Mouse (Mus musculus): ENCODE results near the gene Fam131c. TPM values are rescaled to one million over a fixed set of nuclear protein-coding genes. Genes with fewer than 3 reads are reported as not detected.

Fam131c gene
- total RNA-seq (2015; ENCODE audit: low replicate concordance), result not detected in 2 replicates
- total RNA-seq (2017; ENCODE audit: low replicate concordance), result not detected in 2 replicates

DNA sequence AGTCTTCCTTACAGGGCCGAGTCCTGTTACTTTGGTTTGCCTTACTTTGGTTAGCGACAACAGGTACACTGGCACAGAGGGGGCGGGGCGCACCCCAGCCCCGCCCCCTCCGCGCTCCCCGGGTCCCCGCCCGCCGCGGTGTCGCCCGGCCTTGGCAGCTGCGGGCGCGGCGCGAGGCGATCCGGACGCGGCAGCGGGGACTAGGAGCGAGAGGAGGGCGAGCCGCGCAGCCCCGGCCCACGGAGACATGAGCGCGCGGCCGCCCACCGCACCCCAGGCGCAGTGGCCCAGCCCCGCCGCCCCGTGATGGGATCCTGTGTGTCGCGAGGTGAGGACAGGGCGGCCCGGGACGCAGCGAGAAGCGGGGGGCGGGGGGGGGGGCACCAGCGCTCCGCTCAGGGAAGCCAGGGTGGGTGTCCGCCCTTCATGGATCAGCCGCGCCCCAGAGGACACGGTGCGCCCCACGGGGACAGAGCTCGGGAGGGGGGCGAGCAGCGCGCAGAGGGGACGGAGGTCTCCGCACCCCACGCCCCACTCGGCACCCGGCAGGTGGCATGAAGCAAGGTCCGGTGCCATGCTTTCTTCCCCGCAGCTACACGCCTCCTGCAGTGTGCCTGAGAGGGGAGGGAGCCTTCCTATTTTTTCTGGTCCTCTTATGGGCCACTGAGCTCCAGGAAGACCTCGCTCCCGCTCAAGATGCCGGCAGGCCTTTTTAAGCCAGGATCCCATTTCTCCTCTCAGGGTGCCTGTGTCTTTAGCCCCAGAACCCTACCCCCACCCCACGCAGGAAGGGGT is at the start of gene Fam131c:
Gene Fam131c, plus strand, starts transcription at position 224 of the 795 bp plus-strand sequence.
- ATAC-seq (replicated peaks; ENCODE audit: low FRiP score, poor library complexity, severe bottlenecking), result no peak

DNA sequence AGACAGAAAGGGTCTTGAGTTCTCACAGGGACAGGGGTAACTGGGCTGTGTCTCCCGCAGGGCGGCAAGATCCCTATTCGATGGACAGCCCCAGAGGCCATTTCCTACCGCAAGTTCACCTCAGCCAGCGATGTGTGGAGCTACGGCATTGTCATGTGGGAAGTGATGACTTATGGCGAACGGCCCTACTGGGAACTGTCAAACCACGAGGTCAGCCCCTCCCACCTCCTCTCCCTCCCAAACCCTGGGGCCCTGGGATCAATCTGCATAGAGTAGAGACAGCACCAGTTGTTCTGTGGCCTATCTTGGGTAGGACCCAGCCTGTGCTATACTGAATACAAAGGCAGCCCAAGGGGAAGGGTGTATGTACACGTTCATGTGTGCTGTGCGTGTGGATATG is 45.5 kb upstream of the Fam131c start:
- no peak for ATAC-seq (replicated peaks; ENCODE audit: low FRiP score, poor library complexity, severe bottlenecking)

DNA sequence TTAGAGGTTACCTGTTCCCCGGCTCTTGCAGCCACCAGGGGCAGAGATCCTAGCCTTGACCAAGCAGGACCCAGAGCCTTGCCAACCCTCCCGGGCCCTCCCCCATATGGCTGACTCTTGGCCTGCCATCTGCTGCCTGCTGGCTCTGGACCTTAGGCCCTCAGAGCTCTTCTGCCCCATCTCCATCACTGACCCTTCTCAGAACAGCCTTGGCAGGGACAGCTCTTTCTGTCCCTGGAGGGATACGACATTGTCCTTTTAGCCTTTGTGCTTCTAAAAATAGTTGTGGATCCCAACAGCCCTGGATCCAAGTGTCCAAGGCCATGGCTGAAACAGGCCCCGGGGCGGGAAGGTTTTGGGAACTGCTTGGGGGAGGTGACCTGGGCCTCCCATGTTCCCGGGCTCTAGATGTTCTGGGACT is 43.2 kb upstream of the Fam131c start:
- no peak for ATAC-seq (replicated peaks; ENCODE audit: low FRiP score, poor library complexity, severe bottlenecking)

DNA sequence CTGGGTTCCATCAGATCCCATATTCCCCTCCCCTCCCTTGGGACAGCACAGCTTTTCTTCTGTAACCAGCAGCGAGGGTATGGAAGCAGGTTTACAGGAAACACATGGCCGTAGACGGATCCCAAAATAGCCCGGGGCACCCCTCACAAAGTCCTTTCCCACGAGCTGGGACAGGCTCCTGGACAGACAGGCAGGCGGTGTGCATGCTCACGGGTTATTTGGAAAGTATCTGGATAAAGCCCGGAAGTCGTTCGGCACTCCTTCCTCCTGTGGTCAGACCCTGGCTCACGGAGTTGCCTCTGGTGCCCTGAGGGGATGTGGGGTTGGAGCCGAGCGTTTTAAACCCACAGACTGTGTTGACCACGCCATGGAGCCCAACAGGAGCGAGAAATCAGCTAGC is 42.4 kb upstream of the Fam131c start:
- ATAC-seq (replicated peaks; ENCODE audit: low FRiP score, poor library complexity, severe bottlenecking), result no peak

DNA sequence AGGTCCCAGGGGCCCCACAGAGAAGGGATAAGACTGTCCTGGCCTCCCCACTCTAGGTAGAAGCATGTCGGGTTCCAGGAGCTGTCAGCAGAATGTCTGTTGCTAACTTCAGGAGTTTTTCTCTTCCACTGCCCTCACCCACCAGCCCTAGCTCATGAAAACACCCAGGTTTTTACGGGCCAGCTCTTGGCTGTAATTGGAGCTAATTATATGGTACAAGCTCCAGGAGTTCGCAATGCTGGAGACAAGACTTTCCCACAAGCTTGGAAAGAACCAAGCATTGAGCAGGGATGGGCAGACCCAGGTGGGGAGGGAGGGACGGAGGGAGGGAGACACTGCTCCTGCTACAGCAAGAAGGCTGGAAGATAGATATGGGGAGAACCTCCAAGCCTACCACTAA is 40.9 kb upstream of the Fam131c start:
- ATAC-seq (replicated peaks; ENCODE audit: low FRiP score, poor library complexity, severe bottlenecking), result no peak

DNA sequence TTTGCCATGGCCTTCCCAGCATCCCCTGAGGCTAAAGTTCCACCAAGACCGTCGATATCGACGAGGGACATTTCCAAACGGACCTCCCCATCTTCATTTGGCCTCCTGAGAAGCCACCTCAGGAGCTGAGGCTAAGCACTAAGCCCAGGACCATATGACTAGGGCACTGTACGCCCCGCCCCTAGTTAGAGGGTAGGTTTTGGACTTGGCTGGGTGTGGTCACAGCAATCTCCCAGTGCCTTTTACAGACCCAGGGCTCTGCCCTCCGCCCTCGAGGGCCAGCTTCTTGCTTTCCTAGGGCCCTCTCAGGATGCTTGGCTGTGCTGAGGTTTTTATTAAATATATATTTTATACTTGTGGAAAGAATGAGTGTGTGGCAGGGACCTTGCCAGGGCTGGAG is 39.3 kb upstream of the Fam131c start:
- ATAC-seq (replicated peaks; ENCODE audit: low FRiP score, poor library complexity, severe bottlenecking), result no peak

DNA sequence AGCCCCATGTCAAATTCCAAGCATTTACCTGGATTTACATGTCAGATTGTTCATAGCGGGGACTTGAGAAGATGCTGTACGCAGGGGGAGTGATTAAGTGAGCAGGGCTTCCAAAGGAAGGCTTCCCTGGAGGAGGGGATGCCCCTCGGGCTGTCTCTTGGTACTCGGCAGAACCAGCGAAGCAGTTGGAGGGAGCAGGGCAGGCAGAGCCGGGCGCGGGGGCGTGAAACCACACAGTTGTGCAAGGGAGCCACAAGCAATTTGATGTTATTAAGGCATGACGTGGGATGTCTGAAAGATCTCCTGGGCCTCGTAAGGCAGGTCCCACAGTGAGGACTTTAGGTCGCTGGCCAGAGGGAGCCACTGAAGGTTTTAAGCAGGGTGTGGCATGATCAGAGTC is 38.1 kb upstream of the Fam131c start:
- no peak for ATAC-seq (replicated peaks; ENCODE audit: low FRiP score, poor library complexity, severe bottlenecking)

DNA sequence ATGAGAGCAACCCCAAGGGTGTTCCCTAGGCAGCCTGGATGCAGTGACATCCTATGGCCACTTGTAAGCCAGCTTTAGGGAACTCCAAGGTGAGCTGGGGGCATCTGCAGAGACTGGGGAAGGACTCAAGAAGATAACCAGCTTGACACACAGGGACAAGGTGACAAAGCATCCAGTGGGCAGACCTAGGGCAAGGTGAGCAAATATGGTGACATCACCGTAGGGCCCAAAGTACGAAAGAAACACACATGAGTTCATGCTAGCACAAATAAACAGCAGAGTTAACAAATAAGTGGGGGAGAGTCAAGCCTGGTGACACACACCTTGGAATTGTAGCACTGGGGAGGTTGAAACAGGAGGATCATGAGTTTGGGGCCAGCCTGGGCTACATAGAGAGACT is 36.6 kb upstream of the Fam131c start:
- ATAC-seq (replicated peaks; ENCODE audit: low FRiP score, poor library complexity, severe bottlenecking), result no peak

DNA sequence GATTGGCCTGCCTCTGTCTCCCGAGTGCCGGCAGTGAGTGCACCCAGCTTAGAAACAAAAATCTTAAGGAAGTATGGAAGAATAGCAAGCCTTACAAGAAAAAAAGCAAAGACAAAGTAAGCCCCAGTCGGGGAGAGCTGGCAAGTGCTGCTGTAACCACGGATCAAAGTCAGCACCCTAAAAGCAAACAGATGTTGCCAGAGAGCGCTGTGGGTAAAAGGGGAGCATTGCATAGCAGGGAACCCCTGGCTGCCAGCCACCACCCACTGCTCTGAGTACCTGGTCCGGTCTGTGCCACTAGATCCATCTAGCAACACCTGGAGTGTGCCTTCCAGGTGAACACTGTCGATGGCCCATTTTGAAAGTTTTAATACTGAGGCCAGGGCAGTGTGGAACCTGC is 35.8 kb upstream of the Fam131c start:
- ATAC-seq (replicated peaks; ENCODE audit: low FRiP score, poor library complexity, severe bottlenecking), result no peak

DNA sequence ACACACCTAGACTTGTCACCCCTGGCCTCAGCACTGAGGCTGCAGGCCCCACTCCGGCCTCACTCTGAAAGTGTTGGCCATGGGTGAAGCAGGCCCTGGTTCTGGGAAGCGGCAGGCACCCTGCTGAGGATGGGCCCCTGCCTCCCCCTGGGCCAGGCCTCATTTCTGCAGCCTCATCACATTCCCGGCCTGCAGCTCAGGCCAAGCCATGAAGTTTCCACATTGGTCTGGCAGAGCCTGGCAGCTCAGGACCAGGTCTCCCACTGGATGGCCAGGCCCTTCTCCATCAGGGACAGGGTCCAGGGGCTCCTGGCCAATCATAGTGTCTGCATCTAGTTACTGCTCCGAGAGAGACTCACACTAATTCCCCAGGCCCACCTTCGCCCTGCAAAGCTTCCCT is 33.3 kb upstream of the Fam131c start:
- no peak for ATAC-seq (replicated peaks; ENCODE audit: low FRiP score, poor library complexity, severe bottlenecking)

DNA sequence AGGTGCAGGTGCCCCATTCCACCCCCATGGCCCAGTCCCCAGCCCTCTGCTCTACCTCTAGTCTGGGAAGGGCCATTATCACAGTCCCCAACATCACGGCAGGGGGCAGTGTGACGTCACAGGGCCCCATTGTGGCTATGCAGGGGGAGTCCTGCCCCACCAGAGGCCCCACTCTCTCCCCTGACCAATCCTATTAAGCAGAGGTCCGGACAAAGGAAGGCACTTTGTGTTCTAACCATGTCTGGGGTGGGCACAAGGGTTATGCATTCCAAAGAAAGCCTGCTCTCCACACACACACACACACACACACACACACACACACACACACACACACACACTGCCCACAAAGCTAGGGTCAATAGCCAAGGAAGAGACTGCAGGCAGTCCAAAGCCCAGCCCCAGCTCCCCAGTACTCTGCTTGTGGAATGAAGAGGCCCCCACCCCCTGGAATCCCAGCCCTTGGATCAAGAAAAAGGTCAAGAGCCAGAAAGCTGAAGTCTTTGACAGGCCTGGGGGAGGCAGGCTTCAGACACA is 32.7 kb upstream of the Fam131c start:
- ATAC-seq (replicated peaks; ENCODE audit: low FRiP score, poor library complexity, severe bottlenecking), result no peak

DNA sequence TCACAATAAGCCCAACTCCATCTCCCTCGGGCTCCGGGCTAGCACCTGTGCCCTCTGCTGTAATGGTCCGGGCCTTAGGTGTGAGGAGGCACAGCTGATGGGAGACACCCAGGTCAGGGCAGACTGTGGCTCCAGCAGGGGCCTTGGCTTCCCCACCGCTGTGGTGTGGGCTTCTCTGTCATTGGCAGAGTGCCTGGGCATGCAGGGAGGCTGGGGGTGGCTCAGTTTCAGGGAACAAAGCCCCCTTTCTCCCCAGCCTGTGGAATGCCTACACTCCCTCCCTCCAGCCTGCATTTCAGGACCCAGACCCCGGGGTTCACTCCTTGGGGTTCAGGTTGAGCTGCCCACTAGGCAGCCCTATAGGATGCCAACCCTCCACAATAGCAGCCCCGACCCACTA is 31.8 kb upstream of the Fam131c start:
- no peak for ATAC-seq (replicated peaks; ENCODE audit: low FRiP score, poor library complexity, severe bottlenecking)

DNA sequence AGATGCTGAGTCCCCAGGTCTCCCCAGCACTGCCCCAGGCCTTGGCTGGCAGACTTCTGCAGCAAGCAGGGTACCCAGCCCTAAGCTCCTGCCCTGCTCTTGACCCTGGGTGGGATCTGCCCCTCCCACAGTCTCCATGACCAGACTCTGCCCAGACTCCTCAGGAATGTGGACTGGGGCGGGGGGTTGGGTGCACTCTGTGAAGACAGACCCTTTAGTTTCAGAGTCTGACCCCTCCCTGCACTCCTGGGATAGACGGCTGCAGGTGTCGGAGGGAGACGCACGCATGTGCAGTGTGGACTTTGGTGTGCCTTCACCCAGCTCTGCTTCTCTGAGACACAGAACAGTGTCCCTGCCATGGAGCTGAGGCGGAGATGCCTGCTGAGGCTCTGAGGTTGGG is 30.0 kb upstream of the Fam131c start:
- ATAC-seq (replicated peaks; ENCODE audit: low FRiP score, poor library complexity, severe bottlenecking), result no peak

DNA sequence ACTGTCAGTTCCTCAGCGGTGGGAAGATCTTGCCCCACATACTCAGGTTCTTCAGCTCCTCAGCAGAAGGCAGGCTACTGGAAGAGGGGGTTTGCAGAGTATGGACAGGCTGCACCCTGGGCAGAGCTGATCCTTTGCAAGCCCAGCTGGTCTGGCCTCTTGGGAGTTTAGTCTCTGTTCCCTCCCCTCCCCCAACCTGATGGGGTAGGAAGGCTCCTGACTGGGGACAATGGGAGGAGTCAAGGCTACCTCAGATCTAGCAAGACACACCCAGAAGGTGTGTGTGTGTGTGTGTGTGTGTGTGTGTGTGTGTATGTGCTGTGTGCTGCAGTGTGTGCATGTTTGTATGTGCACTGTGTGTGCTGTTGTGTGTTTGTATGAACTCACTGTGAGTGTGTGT is 29.2 kb upstream of the Fam131c start:
- ATAC-seq (replicated peaks; ENCODE audit: low FRiP score, poor library complexity, severe bottlenecking), result no peak

DNA sequence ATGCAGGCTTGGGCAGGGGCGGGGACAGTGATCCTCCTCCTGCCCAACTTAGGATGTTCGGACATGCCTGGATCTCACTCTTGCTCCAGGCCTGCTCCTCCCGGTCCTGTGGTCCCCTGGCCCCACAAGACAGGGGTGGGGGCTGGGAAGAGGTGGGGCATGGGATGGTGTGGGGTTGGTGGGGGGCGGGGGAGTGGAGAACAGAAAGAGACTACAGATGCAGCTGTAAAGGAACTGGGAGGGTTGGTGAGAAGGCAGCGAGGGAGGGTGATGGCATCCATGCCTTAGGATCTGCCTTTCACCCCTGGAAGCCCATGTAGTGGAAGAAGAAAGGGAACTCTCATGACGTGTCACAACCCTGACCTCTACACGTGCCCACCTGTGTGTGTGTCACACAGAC is 26.5 kb upstream of the Fam131c start:
- ATAC-seq (replicated peaks; ENCODE audit: low FRiP score, poor library complexity, severe bottlenecking), result no peak

DNA sequence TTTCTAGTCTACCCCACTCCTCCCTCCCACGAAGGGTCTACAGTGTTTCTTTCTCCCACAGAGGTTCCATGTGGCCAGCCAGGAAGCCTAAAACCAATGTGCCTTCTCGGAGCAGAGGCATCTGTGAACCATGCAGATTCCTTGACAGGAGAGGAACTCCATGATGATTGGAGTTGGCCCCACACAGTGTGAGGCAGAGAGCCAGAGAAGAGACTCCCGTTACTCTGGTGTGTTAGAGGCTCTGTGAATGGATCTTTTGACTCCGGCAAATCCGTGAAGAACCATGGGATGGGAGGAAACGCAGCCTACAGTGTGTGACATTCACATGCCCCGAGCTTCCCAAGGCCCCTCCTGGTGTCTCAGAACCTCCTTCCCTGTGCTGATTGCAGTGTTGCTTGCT is 24.5 kb upstream of the Fam131c start:
- no peak for ATAC-seq (replicated peaks; ENCODE audit: low FRiP score, poor library complexity, severe bottlenecking)

DNA sequence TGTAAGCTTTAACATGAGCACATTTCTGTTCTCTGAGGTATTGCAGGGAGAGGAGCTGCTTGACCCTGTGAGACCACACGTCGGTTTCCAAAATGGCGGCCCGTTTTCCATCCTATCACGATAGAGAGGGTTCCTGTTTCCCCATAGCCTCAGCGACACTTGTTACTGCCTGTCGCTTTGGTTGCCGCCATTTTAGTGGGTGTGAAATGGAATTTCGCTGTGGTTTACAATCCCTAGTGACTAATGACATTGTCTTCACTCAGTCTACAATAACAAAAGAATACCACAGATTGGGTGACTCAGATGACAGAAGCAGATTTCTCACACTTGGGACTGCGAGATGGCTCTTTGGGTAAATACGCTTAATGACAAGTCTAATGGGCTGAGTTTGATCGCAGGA is 22.8 kb upstream of the Fam131c start:
- no peak for ATAC-seq (replicated peaks; ENCODE audit: low FRiP score, poor library complexity, severe bottlenecking)

DNA sequence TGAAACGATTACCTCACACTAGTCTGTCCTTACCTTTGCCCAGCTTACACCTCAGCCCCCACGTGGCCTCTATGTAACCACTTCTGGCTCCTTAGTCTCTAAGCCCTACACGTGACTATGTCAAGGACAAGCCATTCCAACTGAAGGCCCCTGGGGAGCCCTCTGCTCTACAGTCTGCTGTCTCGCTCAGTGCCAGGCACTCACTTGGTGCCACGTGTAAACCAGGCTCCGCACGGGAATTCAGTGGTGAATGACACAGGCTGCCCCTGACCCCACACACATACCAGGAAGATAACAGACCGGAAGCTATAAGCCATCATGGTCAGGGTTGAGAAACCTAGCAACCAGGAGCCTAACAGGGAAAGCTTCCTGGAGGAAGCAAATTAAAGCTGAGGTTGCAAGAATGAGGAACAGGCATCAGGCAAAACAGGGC is 20.6 kb upstream of the Fam131c start:
- no peak for ATAC-seq (replicated peaks; ENCODE audit: low FRiP score, poor library complexity, severe bottlenecking)

DNA sequence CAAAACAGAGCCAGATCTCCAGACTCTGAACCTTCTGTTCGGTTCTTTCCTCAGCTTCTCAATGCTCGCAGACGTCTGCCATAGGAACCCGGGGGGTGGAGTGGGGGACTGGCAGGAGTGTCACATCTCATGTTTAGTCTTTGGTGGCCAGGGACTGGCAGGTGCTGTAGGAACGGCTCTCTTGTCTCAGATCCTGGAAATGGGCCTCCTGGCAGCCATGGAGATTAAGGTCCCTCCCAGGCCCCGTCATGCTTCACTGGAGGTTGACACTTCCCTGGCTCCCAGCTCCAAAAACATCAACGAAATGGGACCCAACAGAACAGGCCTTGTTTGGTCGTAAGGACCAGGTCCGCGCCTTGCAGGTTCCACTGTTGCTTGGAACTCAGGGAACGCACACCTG is 19.4 kb upstream of the Fam131c start:
- ATAC-seq (replicated peaks; ENCODE audit: low FRiP score, poor library complexity, severe bottlenecking), result no peak

DNA sequence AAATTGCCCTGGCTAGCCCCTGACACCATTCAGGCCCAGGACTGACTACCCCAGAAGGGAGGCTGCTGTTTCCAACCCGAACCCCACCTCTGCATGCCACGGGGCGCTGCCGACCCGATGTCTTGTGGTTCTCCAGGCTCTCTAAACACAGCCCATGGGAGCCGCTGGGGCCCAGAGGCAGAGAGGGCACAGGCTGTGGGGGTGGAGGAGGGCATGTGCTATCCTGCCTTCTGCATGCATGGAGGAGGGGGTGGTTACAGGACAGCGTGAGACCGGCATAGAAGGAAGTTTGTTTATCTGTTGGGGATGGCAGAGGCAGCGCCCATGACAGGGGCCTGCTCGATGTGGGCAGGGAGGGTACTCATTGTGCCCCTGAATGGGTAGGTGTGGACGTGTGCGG is 18.0 kb upstream of the Fam131c start:
- no peak for ATAC-seq (replicated peaks; ENCODE audit: low FRiP score, poor library complexity, severe bottlenecking)

DNA sequence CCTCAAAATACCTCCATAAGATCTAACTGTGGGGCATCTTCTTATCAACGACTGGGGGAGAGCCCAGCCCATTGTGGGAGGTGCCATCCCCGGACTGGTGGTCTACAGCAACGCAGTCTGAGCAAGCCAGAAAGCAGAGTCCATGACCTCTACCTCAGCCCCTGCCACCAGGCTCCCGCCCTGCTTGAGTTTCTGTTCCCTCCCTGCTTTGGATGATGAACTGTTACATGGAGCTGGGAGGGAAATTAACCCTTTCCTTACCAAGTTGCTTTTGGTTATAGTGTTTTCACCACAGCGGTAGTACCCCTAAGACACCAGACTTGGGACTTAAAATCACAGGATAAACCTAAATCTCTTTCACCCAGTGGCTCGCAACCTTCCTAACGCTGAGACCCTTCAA is 16.0 kb upstream of the Fam131c start:
- no peak for ATAC-seq (replicated peaks; ENCODE audit: low FRiP score, poor library complexity, severe bottlenecking)

DNA sequence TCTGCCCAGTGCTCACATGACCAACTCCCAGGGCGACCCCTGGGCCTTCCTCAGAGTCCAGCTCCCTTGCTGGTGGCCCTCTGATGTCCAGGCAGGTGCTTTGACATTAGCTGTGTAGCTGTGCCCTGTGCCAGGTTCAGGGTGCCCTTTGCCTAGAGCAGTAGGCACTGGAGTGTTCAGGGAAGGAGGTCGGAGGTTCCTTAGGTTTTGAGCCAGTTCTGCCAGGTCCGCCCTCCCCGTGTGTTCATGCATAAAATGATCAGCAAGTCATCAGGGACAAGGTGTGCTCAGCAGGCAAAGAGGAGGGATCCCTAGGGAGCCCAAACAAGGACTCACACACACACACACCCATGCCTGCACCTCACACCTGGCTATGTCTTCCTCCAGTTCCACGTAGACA is 15.0 kb upstream of the Fam131c start:
- ATAC-seq (replicated peaks; ENCODE audit: low FRiP score, poor library complexity, severe bottlenecking), result no peak

Data from erythroid progenitor cell, adult 5-6 weeks (primary cell).